Mouse (Mus musculus) thymus, postnatal 36 days (tissue): ENCODE measurements around the gene Xpo5.

Experiments used
- DNase-seq, 2 experiments: peaks; one replicate each; pipeline ENCODE4 v3.0.0; 2022; ENCODE audit warnings: mixed read lengths in 2 of 2

Gene Xpo5

DNA sequence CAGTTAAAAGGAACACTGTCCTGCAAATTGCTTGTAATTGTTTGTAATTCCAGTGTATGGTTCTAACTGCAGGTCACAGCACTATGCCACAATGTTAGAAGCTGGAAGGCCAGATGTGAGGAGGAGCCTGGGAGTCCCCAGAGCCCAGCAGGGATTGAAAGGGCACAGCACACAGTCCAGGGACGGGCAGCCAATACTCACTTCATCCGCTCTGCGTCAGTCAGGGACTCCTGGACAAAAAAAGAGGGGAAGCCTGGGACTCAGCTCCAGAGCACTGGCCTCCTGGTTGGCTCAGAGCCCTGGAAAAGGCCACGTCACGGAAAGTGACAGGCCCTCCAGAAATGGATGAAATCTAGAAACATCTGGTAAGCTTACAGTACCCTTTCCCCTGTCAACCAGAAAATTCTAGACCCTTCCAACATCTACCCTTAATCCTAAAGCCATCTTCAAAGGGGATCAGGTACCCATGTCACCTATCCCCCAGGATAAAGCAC is 59.7 kb downstream of the Xpo5 start:
- no peak for DNase-seq

DNA sequence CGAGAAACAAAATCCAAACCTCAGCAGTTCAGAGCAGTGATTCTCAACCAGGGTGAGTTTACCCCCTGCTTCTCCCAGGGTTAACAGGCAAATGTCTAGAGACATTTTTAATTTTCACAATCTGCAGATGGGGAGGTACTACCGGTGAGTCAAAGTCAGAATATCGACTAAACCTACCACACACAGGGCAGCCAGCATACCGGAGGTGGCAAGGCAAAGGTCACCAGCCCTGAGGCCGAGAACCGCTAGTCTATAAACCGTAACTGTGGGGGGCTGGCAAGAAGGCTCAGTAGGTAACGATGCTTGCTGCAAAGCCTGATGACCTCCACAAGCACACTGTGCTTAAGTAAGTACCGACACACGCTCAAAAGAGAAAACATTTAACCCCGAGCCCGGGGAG is 62.9 kb downstream of the Xpo5 start:
- DNase-seq: no peak

DNA sequence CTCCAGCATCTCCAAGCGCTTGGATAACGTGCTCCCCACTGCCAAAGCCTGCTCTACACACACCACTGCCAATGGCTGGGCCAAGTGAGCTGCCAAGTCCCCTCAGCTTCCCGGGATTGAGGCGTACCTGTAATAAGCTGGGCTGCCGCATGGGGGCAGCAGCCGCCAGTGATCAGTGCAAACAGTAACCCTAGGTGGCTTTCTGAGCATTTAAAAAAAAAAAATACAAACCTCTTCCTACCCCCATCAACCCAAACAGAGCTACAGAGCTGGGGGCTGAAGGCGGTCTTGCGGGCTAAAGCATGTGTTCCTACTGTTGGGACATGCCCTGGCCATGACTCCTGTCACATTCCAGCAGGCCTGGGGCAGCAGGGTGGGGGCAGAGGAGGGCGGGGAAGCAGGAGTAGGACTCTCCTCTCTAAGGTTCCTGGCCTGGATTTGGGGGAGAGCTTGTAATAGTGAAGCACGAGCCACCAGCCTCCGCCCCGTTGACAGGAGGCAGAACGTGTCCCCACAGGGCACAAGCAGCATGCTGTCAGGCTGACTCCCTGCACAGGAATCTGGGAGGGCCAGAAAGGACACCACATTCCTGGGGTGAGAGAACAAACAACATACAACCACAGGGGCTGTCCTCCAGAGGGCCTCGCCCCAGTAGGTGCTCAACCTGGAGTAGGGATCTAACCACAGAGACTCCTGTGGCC is 63.5 kb downstream of the Xpo5 start:
- DNase-seq: peak; percentile 73

DNA sequence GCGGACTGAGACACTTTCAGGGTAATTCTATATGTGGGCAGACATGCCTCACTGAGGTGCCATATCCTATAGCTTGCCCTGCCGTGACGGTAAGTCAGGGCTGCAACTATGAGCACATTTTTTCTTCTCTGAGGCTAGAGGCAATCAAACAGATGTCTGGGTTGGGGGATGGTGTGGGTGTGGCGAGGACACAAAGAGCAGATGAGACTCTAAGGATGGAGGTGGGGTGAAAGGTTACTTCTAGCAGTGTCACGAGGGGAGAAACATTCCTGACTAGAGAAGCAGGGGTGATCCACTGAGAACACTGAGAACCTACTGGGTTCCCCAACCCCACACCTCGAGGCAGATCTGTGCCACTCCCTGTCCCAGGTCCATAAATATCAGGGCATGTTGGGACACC is 64.4 kb downstream of the Xpo5 start:
- DNase-seq: no peak

DNA sequence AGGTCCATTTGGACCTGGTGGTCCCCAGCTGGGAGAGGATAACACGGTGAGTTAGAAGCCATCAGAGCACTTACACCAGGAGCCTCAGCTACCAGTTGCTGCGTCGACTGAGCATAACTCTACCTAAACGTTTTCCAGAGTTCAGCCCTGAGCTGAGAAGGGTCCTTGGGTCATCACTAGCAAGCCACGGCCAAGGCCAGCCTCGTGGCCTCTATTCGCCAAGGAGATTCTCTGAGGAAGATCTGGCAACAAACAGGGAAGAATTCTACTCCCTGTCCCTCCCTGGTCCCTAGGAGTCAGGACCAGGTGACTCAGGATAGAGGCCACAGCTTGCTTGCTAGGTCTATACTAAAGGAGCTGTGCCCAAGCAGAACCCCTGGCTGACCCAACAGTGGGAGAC is 64.9 kb downstream of the Xpo5 start:
- DNase-seq: no peak

DNA sequence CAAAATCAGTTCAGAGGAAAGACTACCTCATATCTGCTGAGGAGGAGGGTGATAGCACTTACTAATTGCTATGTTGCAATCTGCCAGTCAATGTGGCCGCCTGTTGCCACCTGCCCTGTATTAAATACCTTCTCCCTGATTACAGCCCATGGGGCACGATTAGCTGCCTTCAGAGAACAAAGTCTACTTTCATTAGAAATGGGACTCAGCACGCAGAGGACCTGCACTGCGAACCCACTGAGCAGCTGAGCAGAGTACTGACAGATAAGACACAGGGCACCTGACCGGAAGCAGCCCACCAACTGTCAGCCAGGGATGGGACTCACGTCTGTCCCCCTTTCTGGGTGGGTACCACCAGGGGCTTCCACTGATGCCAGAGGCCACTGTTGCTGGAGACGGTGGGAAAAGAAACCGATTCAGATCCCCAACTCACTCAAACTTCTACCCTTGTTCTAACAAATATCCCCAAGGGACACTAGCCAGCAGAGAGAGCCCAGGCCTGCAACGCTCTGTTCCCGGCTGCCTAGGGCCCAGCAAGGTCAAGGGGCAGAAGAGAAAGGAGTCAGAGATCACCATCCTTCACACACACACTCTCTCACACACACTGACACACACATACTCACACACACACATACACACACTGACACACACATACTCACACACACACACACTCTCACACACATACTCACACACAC is 65.6 kb downstream of the Xpo5 start:
- no peak for DNase-seq

DNA sequence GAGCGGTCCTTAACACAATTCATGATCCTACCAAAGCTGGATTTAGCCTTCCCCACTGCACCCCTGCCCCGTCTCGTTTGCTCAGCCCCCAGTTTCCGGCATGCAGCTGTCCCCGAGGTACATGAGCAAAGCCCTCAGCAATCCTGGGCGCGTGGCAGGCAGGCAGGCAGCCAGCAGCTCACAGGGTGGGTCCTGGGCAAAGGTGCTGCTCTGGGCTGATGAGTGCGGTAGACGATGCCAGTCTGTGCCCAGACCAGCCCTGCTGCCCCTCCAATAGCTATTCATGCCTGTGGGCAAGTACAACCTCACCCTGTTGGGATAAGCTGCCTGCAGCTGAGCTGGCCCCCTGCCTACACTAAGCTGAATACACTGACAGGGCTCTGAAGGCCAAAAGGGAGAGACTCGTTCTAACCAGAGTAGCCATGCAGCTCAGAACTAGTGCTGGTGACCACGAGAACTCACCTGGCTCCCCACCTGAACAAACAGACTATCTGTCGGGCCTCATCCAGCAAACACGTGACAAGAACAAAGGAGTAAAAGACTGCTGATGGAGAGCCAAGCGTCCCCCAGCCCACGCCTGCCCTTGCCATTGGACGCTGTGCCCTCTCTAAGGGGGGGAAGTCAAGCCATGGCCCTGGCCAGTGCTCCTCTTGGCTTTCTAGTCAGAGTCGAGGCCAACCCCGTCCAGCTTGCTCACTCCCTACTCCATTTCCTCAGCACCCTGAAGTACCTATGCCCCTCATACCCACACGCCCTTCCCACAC is 67.4 kb downstream of the Xpo5 start:
- no peak for DNase-seq

DNA sequence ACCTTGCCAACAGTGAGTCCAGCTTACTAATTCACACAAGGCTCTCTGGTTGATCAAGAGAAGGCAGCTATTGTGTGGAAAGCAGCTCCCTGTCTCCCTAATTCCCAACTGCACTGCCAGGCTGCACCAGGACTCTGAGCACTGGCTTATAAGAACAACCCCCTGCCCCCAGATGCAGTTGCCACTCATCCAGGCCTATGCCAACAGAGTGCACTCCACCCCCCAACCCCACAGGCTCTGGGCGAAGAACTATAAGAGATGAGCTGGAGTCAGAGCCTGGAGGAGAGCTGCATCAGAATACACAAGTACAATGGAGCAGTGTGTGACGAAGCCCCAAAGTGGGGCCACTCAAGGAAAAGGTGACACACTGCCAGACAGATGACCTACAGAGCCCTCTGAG is 69.5 kb downstream of the Xpo5 start:
- DNase-seq: no peak

DNA sequence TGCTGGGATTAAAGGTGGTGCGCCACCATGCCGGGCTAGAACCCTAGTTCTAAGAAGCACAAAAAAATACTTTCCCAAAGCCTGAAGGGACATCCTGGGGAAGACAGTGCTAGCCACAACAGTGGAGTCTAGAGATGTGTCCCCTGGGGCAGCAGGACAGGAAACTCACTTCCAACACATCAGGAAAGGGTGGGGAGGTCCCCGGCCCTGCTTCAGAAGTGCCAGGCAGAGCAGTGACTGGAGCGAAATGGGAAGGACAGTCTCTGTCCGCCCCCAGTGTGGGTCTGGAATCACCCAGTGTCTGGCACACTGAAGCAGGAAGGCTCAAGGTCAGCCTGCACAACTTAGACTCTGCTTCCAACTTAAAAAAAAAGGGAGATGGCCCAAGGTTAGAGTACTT is 70.1 kb downstream of the Xpo5 start:
- no peak for DNase-seq

DNA sequence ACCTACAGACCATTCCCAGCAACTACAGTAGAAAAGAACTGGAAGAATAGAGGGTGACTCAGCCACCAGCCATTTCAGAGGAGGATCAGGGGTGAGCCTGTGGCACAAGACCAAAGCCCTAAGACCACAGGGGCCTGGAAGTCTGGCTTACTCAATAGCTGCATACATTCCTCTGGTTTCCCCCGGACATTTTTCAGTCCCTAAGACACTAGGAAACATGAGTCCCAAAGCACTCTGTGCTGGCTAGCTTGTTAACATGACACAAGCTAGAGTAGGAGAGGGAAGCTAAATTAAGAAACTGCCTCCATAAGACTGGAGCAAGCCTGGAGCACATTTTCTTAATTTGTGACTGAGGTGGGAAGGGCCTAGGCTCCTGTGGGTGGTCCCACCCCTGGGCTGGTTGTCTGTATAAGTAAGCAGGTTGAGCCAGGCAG is 71.2 kb downstream of the Xpo5 start:
- no peak for DNase-seq

DNA sequence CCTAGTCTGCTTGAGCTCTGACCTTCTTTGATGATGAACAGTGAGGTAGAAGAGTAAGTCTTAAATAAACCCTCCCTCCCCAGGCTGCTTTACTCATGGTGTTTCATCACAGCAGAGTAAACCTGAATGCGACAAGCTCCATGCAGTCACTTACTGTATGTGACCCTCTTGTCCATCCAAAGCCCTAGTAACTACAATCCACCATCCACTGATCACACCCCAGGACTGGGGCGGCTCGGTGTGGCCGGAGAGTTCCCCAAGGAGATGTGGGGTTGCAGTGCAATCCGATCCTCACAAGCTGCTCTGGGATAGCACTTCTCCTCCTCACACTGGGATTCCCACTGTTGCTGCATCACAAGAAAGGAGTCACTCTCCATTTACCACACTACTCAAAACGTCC is 71.9 kb downstream of the Xpo5 start:
- no peak for DNase-seq

DNA sequence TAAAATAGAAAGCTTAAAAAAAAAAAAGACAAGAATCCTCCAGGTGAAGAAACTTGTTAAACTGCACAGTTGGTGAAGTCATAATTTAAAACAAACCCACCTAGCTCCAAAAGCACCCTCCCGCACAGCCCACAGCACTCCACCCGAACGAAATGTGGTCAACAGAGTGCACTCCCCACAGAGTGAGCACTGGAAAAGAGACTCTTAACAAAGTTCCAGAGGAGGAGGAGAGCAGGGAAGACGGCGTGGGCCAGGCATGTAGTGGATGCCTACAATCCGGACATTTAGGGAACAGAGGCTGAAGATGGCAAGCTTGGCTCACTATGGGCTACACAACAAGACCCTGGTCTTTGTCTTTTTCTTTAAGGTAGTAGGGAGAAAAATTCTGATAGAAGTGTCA is 72.5 kb downstream of the Xpo5 start:
- DNase-seq: no peak

DNA sequence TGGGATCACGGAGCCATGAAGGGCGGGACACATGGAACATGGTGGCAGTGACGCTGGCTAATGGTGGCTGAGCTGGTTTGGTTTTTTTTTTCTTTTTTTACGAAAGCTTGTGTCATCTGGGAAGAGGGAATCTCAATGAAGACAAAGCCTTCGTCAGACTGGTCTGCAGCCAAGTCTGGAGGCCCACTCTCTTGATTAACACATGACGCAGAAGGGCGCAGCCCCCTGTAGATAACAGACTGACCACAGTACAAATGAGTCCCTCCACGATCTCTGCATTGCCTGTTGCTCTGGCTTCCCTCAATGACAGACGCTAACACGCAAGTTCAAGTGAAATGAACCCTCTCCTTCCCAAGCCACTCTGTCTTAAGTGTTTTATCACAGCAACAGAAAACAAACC is 72.9 kb downstream of the Xpo5 start:
- no peak for DNase-seq

DNA sequence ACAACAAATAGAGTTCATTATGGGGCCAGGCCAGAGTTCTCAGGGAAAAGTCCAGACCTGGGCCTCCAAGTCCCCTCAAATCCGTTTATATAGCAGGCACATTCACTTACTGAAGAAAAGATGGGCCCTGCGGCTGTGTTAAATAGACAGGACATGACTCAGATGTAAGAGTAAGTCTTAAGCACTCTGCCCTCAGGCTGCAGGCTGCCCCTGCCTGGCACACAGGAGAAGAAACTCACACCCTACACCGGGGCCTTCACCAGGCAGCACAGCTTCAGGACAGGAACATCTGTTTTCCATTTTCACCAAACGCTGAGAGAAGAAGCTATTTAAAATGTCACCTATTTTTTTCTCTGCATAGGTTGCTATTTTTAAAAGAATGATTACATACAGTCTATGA is 75.0 kb downstream of the Xpo5 start:
- DNase-seq: no peak

DNA sequence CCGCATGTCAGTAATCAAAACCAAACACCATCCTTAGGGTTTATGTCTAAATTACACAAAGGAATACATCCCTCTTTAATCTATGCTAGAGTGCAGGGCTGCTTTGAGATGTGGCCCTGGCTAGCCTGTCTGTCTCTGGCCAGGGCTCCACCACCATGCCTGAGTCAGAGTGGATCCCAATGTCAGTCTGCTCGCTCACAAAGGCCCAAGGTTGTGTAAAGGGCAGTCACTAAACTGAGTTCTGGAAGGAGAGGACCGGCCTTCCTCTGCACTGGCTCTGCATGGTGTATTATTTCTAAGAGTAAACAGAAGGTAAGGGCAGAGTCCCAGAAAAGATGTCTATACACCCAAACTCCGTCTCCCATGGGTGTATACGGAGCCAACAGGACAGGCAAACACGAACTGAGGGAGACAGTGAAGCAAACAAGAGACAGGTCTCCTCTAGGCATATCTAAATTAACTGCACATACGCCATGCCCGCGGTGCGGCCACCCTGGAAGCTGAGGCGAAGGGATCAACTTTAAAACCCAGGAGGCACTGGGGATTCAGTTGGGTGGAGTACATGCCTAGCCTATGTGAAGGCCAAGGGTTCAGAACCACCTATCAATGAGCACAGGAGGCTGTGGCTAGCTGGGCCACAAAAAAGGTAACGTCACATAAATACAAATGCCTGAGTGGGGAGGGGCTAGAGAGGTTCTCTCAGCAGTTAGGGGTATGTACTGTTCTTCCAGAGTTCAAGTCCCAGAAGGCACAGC is 75.6 kb downstream of the Xpo5 start:
- no peak for DNase-seq

DNA sequence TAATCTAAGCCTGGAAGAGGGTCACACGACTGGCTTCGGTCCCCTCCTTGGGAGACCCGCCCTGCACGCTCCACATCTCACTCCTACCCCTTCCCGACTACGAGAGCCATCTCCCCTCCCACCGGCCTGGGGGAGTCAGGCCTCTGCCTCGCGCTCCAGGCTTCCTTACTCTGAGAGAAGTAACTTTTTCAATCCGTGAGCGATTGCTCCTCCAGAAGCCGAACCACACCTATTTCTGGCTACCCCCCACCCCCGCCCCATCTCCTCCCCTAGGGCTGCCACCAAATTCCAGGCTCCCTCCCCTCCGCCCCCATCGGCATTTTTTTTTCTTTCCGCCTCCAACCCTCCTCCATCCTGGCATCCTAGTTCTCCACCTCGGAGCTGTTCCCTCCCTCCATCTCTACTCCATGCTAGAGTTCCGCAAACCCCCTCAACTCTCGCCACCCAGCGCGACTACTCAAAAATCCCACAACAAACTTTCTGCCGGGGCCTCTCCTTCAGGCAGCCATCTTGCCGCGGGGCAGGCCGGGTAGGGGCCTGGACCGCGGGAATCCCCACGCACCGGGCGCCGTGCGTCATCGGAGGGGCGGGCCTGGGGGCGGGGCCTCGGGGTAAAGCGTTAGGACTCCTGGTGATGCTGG is 80.0 kb downstream of the Xpo5 start, which contains the start of gene Tjap1:
Gene Tjap1, minus strand, starts transcription at position 544 of the 641 bp plus-strand sequence.
- peak; percentile 79 to 82 for DNase-seq

DNA sequence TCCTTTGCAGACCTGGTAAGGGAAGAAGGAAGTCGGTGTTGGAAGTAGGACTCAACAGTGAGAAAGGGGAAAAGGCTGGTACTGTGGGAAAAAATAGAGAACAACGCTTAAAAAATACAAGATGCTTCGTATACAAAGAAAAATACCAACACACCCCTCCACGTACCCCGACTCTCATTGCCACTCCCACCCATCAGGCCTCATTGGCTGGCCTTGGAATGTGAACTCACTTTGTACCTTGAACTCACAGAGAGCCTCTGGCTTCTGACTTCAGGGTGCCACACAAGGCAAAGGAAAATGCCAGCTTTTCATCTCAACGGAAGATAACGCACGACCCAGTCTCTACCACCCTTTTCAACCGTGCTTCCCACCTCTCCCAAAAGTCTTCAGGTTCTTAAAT is 80.6 kb downstream of the Xpo5 start:
- no peak for DNase-seq

DNA sequence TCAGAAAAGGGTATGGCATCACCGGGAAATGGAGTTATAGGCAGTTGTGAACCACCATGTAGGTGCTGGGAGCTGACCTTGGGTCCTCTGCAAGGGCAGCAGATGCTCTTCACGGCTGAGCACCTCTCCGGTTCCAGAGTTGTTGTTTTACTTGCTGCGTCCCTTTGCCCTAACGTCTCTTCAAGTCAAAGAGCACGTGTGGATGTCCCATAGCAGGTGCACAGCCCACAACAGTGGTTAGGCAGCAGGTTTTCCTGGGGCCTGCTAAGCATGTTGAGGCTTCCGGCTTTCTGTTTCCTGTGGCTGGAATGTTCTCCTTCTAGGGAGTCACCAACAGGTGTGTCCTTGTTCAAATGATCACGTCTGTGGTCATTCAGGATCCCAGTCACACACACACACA is 81.3 kb downstream of the Xpo5 start:
- DNase-seq: peak; percentile 38 to 65

DNA sequence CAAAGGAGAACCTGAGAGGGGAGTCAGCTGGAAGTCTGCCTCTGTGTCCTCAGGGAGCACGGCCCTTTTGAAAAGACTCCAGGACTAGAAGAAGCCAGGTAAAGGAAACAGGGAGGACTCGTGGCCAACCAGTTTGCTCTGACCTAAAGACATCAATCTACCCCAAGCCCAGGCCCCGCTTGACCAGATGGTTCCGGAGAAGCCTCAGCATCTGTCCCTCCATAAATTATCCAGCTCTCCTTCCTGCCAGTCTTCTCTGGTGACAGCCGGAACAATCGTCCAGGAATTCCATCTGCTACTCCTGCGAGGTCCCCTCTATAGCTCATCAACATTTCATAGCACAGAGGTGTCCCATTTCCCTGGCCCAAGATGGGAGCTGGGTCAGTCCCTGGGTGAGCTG is 82.1 kb downstream of the Xpo5 start:
- DNase-seq: no peak

DNA sequence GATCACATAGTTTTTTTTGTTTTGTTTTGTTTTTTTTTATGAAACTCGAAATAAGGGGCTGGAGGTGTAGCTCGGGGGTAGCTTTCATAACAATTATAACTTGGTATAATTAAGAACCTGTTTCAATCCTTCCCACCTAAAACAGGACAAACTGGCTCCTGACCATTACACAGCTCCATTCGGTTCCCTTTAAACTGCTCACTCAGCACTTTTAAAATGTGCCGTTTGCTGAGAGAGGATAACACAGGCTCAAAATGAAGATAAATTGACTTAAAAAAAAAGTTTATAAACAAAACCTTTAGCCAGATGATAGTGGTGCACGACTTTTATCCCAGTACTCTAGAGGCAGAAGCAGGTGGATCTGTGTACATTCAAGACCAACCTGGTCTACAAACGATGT is 82.8 kb downstream of the Xpo5 start:
- DNase-seq: no peak

DNA sequence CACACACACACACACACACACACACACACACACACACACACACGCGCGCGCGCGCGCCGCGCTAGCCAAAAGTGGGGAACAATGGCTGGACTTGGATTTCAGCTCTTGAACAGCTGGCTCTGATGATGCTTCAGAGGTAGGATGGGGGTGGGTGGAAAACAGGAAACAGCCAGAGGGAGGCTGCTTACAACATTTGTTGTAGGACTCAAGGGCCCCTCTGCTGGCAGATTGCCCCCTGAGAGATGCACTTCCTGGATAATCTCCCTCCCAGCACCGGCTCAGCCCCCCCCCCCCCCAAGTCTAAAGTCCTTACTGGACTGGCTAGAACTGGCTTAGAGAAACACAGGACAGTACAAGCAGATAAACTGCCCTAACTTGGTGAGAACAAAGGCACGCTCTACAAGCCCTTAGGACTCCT is 85.1 kb downstream of the Xpo5 start:
- peak in 1 of 2 experiments; percentile 47 for DNase-seq
